Mouse (Mus musculus) right cerebral cortex, postnatal 36 days (tissue): ENCODE data around the gene Timm8a1.
A peak's percentile ranks its signal among the peaks of the same experiment; 100 is the strongest.
"Not testable (repeated sequence)": the region's sequence is repeated elsewhere in the genome, so short reads cannot be mapped to it uniquely, and the experiment has no call there.

Experiments used
- DNase-seq, 2 experiments: peaks; one replicate each; pipeline ENCODE4 v3.0.0; 2022; ENCODE audit warnings: low spot score in 2 of 2, mixed read lengths in 1 of 2

The Timm8a1 gene

GRCm38 (mm10) chrX:134541145-134541954, at the start of gene Timm8a1:
Timm8a1 (minus strand) TSS chrX:134541865.
- peak; percentile 8 to 16 for DNase-seq

- DNase-seq: no peak
Measured at GRCm38 (mm10) chrX:134589836-134590235, 48.2 kb upstream of the Timm8a1 start.

GRCm38 (mm10) chrX:134588997-134589396, 47.3 kb upstream of the Timm8a1 start:
- no peak for DNase-seq

- no peak for DNase-seq
Measured at GRCm38 (mm10) chrX:134588261-134588660, 46.6 kb upstream of the Timm8a1 start.

GRCm38 (mm10) chrX:134586447-134586846, 44.8 kb upstream of the Timm8a1 start:
- DNase-seq: no peak

GRCm38 (mm10) chrX:134585103-134586002, 43.7 kb upstream of the Timm8a1 start, which contains the start of gene Rpl36a:
Rpl36a (plus strand) TSS chrX:134585654.
- DNase-seq: peak; percentile 85 to 88

- DNase-seq: no peak
Measured at GRCm38 (mm10) chrX:134582888-134583669, 41.4 kb upstream of the Timm8a1 start, which contains the start of gene Btk. Btk (minus strand) TSS chrX:134583570.

- no peak for DNase-seq
Measured at GRCm38 (mm10) chrX:134582270-134582669, 40.6 kb upstream of the Timm8a1 start.

GRCm38 (mm10) chrX:134580528-134581305, 39.1 kb upstream of the Timm8a1 start:
- no peak for DNase-seq

- DNase-seq: no peak
Measured at GRCm38 (mm10) chrX:134577896-134578295, 36.2 kb upstream of the Timm8a1 start.

GRCm38 (mm10) chrX:134566536-134567222, 25.0 kb upstream of the Timm8a1 start:
- no peak for DNase-seq

GRCm38 (mm10) chrX:134564326-134564725, 22.7 kb upstream of the Timm8a1 start:
- no peak for DNase-seq

GRCm38 (mm10) chrX:134554425-134554824, 12.8 kb upstream of the Timm8a1 start:
- DNase-seq: no peak

- no peak for DNase-seq
Measured at GRCm38 (mm10) chrX:134553326-134553725, 11.7 kb upstream of the Timm8a1 start.

GRCm38 (mm10) chrX:134550903-134551302, 9.2 kb upstream of the Timm8a1 start:
- no peak for DNase-seq

- DNase-seq: no peak
Measured at GRCm38 (mm10) chrX:134547330-134547729, 5.7 kb upstream of the Timm8a1 start.

- no peak for DNase-seq
Measured at GRCm38 (mm10) chrX:134541955-134542308, 267 bp upstream of the Timm8a1 start.

- DNase-seq: no peak
Measured at GRCm38 (mm10) chrX:134540414-134541135, 1.1 kb downstream of the Timm8a1 start.

- not testable (repeated sequence) for DNase-seq
Measured at GRCm38 (mm10) chrX:134539795-134540194, 1.9 kb downstream of the Timm8a1 start.

- DNase-seq: no peak
Measured at GRCm38 (mm10) chrX:134533346-134533745, 8.3 kb downstream of the Timm8a1 start.
